Mouse (Mus musculus): Measurements from ENCODE around the gene Hsd3b2.
"Not testable (repeated sequence)": the region's sequence is repeated elsewhere in the genome, so short reads cannot be mapped to it uniquely, and the experiment has no call there.

The Hsd3b2 gene

GRCm38 (mm10) chr3:98724376-98724775 is at the start of gene Hsd3b2:
TSS of gene Hsd3b2 (minus strand) at chr3:98724543.
- DNase-seq (ENCODE audit: low spot score): no peak

GRCm38 (mm10) chr3:98764155-98764554 is 39.8 kb upstream of the Hsd3b2 start:
- no peak for DNase-seq (ENCODE audit: low spot score)

- DNase-seq (ENCODE audit: low spot score): no peak
These were observed 32.5 kb upstream of the Hsd3b2 start for GRCm38 (mm10) chr3:98756836-98757235.

GRCm38 (mm10) chr3:98752171-98752570 is 27.8 kb upstream of the Hsd3b2 start:
- DNase-seq (ENCODE audit: low spot score): no peak

GRCm38 (mm10) chr3:98741043-98741442 is 16.7 kb upstream of the Hsd3b2 start:
- not testable (repeated sequence) for DNase-seq (ENCODE audit: low spot score)

- DNase-seq (ENCODE audit: low spot score): no peak
These were observed 10.0 kb upstream of the Hsd3b2 start for GRCm38 (mm10) chr3:98734340-98734739.

GRCm38 (mm10) chr3:98733724-98734123 is 9.4 kb upstream of the Hsd3b2 start:
- no peak for DNase-seq (ENCODE audit: low spot score)

GRCm38 (mm10) chr3:98726281-98726680 is 1.9 kb upstream of the Hsd3b2 start:
- DNase-seq (ENCODE audit: low spot score): no peak

GRCm38 (mm10) chr3:98720740-98721139 is 3.6 kb downstream of the Hsd3b2 start:
- no peak for DNase-seq (ENCODE audit: low spot score)

- DNase-seq (ENCODE audit: low spot score): no peak
These were observed 41.9 kb downstream of the Hsd3b2 start for GRCm38 (mm10) chr3:98682401-98682800.

- DNase-seq (ENCODE audit: low spot score): no peak
These were observed 43.6 kb downstream of the Hsd3b2 start for GRCm38 (mm10) chr3:98680786-98681185.
